Mouse (Mus musculus): ENCODE data around the gene Cdkn3. TPM values are rescaled to one million over a fixed set of nuclear protein-coding genes. Genes with fewer than 3 reads are reported as not detected.

Gene Cdkn3
- total and polyA plus RNA-seq, 3 experiments = 16.0 to 27.8 (median 22.8) TPM

- TF ChIP-seq E2F4 (IDR thresholded peaks at IDR 0.05; ENCODE audit: insufficient replicate concordance, low read depth, low read length) (no peak), MEF2A (IDR thresholded peaks at IDR 0.05; ENCODE audit: borderline replicate concordance, low read depth, low read length) (no peak), HCFC1 (IDR thresholded peaks at IDR 0.05; ENCODE audit: low read depth, low read length) (no peak), TBP (conservative IDR thresholded peaks at IDR 0.05; ENCODE audit: low read depth, low read length) (no peak), MXI1 (IDR thresholded peaks at IDR 0.05; ENCODE audit: low read depth, low read length) (no peak), IRF4 (IDR thresholded peaks at IDR 0.05; ENCODE audit: low read depth, low read length) (no peak), ZMIZ1 (IDR thresholded peaks at IDR 0.05; ENCODE audit: low read depth, low read length) (no peak), NELFE (IDR thresholded peaks at IDR 0.05; ENCODE audit: low read depth, low read length) (no peak), JUND (conservative IDR thresholded peaks at IDR 0.05; ENCODE audit: low read depth, low read length) (no peak)
- Histone ChIP-seq H3K27me3 (replicated peaks) (no peaks in the 10 kb centered on the region), H3K4me1 (ENCODE audit: control insufficient read depth in 1 of 2, insufficient read depth in 2 of 2) (peaks cover 3 to 7% of the 10 kb centered on the region in 2 experiments; a peak in 1 of 4 replicates), H3K4me3 (replicated peaks in 1 of 3; ENCODE audit: low read depth in 2 of 3, low read length in 2 of 3, poor library complexity in 1 of 3) (no peak overlapping the region), H3K9ac (ENCODE audit: insufficient read depth, low read depth) (no peak overlapping the region), H3K4me2 (ENCODE audit: insufficient read depth, low read depth, poor library complexity, severe bottlenecking) (no peak overlapping the region), H3K36me3 (replicated peaks in 1 of 2; ENCODE audit: control insufficient read depth in 1 of 2, insufficient read depth in 1 of 2, low read length in 1 of 2) (no peaks in the 10 kb centered on the region), H3K79me2 (replicated peaks; ENCODE audit: control insufficient read depth, extremely low read depth, insufficient read depth, poor library complexity, severe bottlenecking) (no peaks in the 10 kb centered on the region), H3K9me3 (replicated peaks; ENCODE audit: low read length) (no peaks in the 10 kb centered on the region), H3K27ac (ENCODE audit: insufficient read depth, low read depth) (no peak overlapping the region)
- DNase-seq (ENCODE audit: extremely low read depth) = no peak
- in situ Hi-C loops (cut with MboI; ENCODE audit: low pct_ligation_motif_present, low pct_unique_long_range_greater_than_20kb, low sequenced_read_pairs) (no loop called here), dilution Hi-C loops (cut with MboI; ENCODE audit: extremely low pct_ligation_motif_present, extremely low pct_unique_long_range_greater_than_20kb, low sequenced_read_pairs) (no loop called here)
Observed at GRCm38 (mm10) chr14:46755851-46756250, 4.5 kb upstream of the Cdkn3 start.

- Histone ChIP-seq H3K4me1 (ENCODE audit: control insufficient read depth in 1 of 2, insufficient read depth in 2 of 2) (peaks cover 5 to 21% of the 10 kb centered on the region in 2 experiments; a peak in 3 of 4 replicates), H3K9ac (ENCODE audit: insufficient read depth, low read depth) (no peak overlapping the region), H3K27me3 (replicated peaks) (no peaks in the 10 kb centered on the region), H3K36me3 (replicated peaks in 1 of 2; ENCODE audit: control insufficient read depth in 1 of 2, insufficient read depth in 1 of 2, low read length in 1 of 2) (peaks cover 0 to 2% of the 10 kb centered on the region in 2 experiments), H3K9me3 (replicated peaks; ENCODE audit: low read length) (no peaks in the 10 kb centered on the region), H3K4me3 (replicated peaks in 1 of 3; ENCODE audit: low read depth in 2 of 3, low read length in 2 of 3, poor library complexity in 1 of 3) (no peak overlapping the region), H3K4me2 (ENCODE audit: insufficient read depth, low read depth, poor library complexity, severe bottlenecking) (no peak overlapping the region), H3K27ac (ENCODE audit: insufficient read depth, low read depth) (no peak overlapping the region), H3K79me2 (replicated peaks; ENCODE audit: control insufficient read depth, extremely low read depth, insufficient read depth, poor library complexity, severe bottlenecking) (no peaks in the 10 kb centered on the region)
- no peak for DNase-seq (ENCODE audit: extremely low read depth)
- dilution Hi-C loops (cut with MboI; ENCODE audit: extremely low pct_ligation_motif_present, extremely low pct_unique_long_range_greater_than_20kb, low sequenced_read_pairs) (no loop called here), in situ Hi-C loops (cut with MboI; ENCODE audit: low pct_ligation_motif_present, low pct_unique_long_range_greater_than_20kb, low sequenced_read_pairs) (no loop called here)
- TF ChIP-seq POLR2A (IDR thresholded peaks at IDR 0.05; ENCODE audit: low read depth, low read length) = no peak
Observed at GRCm38 (mm10) chr14:46757736-46758135, 2.6 kb upstream of the Cdkn3 start.

- DNase-seq (ENCODE audit: extremely low read depth) = no peak
- Histone ChIP-seq H3K4me1 (ENCODE audit: control insufficient read depth in 1 of 2, insufficient read depth in 2 of 2) (peaks cover 2 to 17% of the 10 kb centered on the region in 2 experiments; a peak in 3 of 4 replicates), H3K9ac (ENCODE audit: insufficient read depth, low read depth) (no peak overlapping the region), H3K27me3 (replicated peaks) (no peaks in the 10 kb centered on the region), H3K4me3 (replicated peaks in 1 of 3; ENCODE audit: low read depth in 2 of 3, low read length in 2 of 3, poor library complexity in 1 of 3) (peak overlapping the region in 2 of 3 experiments; percentile 39 to 90), H3K4me2 (ENCODE audit: insufficient read depth, low read depth, poor library complexity, severe bottlenecking) (no peak overlapping the region), H3K36me3 (replicated peaks in 1 of 2; ENCODE audit: control insufficient read depth in 1 of 2, insufficient read depth in 1 of 2, low read length in 1 of 2) (peaks cover 6 to 19% of the 10 kb centered on the region in 2 experiments), H3K27ac (ENCODE audit: insufficient read depth, low read depth) (no peak overlapping the region), H3K79me2 (replicated peaks; ENCODE audit: control insufficient read depth, extremely low read depth, insufficient read depth, poor library complexity, severe bottlenecking) (no peaks in the 10 kb centered on the region), H3K9me3 (replicated peaks; ENCODE audit: low read length) (no peaks in the 10 kb centered on the region)
- TF ChIP-seq MAZ (IDR thresholded peaks at IDR 0.05; ENCODE audit: low read depth, low read length) (no peak), JUND (conservative IDR thresholded peaks at IDR 0.05; ENCODE audit: low read depth, low read length) (no peak), TBP (conservative IDR thresholded peaks at IDR 0.05; ENCODE audit: low read depth, low read length) (no peak), ZNF384 (IDR thresholded peaks at IDR 0.05; ENCODE audit: low read depth, low read length) (no peak), ZKSCAN1 (IDR thresholded peaks at IDR 0.05; ENCODE audit: borderline replicate concordance, low read depth, low read length) (no peak), GABPA (IDR thresholded peaks at IDR 0.05; ENCODE audit: insufficient replicate concordance, low read depth, low read length) (no peak), MEF2A (IDR thresholded peaks at IDR 0.05; ENCODE audit: borderline replicate concordance, low read depth, low read length) (no peak)
- in situ Hi-C loops (cut with MboI; ENCODE audit: low pct_ligation_motif_present, low pct_unique_long_range_greater_than_20kb, low sequenced_read_pairs) = no loop called here
- dilution Hi-C loops (cut with MboI; ENCODE audit: extremely low pct_ligation_motif_present, extremely low pct_unique_long_range_greater_than_20kb, low sequenced_read_pairs) = no loop called here
Observed at GRCm38 (mm10) chr14:46759970-46760354, 379 bp upstream of the Cdkn3 start.
